In the genomic region with DNA sequence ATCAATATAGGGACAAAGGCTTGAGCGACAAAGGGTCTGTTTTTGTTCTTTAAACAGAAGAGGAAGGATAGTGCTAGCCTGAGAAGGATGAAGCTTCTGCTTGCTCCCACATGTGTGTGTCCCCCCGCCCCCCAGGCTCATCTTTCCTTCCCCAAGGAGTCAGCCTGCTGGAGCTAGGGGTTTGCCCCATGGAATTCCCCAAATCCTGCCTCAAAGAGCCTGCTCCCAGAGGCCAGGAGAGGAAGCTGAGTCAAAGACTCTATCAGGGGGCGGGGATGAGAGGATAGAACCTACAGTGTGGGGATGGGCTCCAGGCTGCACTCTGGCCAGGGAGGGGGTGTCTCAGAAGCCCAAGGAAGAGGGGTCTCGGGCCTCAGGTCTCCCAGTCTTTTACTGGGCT, we compare ENCODE assay signal across 22 mouse cellular contexts. TPM values are rescaled to one million over a fixed set of nuclear protein-coding genes. Genes with fewer than 3 reads are reported as not detected.
DNase-seq lines count a peak whose midpoint lies in the region; ATAC-seq lines count a peak whose summit lies in the region.
"Had no signal": no experiment of that assay in that cellular context is flagged by ENCODE, and none has a peak within 500 bp of the region (broad histone marks: within the 10 kb centered on the region; RNA-seq: fewer than 3 reads in every experiment).

No protein-coding gene starts in this region.

- peaks cover 3% of the 10 kb centered on the region; the same call in 1 of the 2 replicates for H3K9me3 ChIP-seq in limb, embryonic 13.5 days
- H3K9me3 ChIP-seq in limb, embryonic 10.5 days (replicated peaks), result no peaks in the 10 kb centered on the region
- no peaks in the 10 kb centered on the region for H3K9me3 ChIP-seq in midbrain, embryonic 16.5 days (replicated peaks; ENCODE audit: control insufficient read depth, low read length, poor library complexity, severe bottlenecking)
- H3K9me3 ChIP-seq in midbrain, embryonic 14.5 days (ENCODE audit: control insufficient read depth, low read length), result no peaks in the 10 kb centered on the region
- H3K9me3 ChIP-seq in embryonic facial prominence, embryonic 15.5 days (replicated peaks), result no peaks in the 10 kb centered on the region
- H3K9me3 ChIP-seq: embryonic facial prominence, embryonic 12.5 days; forebrain, embryonic 10.5 days; hindbrain, embryonic 15.5 days had no signal

- 43% methylated on average over 4 of the region's 4 CpGs for WGBS in limb, embryonic 13.5 days
- whole genome bisulfite sequencing in limb, embryonic 10.5 days, result 30% methylated on average over 4 of the region's 4 CpGs
- WGBS in midbrain, embryonic 16.5 days, result 19% methylated on average over 4 of the region's 4 CpGs
- 32% methylated on average over 4 of the region's 4 CpGs for WGBS in midbrain, embryonic 14.5 days
- WGBS in embryonic facial prominence, embryonic 15.5 days, result 22% methylated on average over 4 of the region's 4 CpGs

- DNase-seq in limb, embryonic 10.5 days (ENCODE audit: low spot score), result no peak
- DNase-seq in midbrain, embryonic 14.5 days, result no peak
- no peak for DNase-seq in left cerebral cortex, adult 18-20 months (ENCODE audit: low spot score in 2 of 2)
- no peak for DNase-seq in urinary bladder, postnatal 4 days (ENCODE audit: low spot score in 2 of 2)
- DNase-seq: adrenal gland, adult 8-10 months; adrenal gland, postnatal 36 days; cerebellum, adult 11 months; cerebellum, adult 8-10 months; embryo, embryonic 11 days; gastrocnemius, postnatal 36 days; heart, adult 11 months; heart, postnatal 36 days had no signal

- H3K9ac ChIP-seq in limb, embryonic 13.5 days, result peak overlapping the region; percentile 13; the same call in 1 of the 2 replicates
- H3K9ac ChIP-seq in midbrain, embryonic 16.5 days (ENCODE audit: low read depth, low read length), result 0 out of 2 replicates have a peak overlapping the region, but pooled peaks have one; percentile 13
- no peak overlapping the region for H3K9ac ChIP-seq in midbrain, embryonic 14.5 days (replicated peaks; ENCODE audit: low read length)
- H3K9ac ChIP-seq in embryonic facial prominence, embryonic 15.5 days, result no peak overlapping the region
- H3K9ac ChIP-seq: embryonic facial prominence, embryonic 12.5 days; hindbrain, embryonic 15.5 days had no signal

- peaks cover 66% of the 10 kb centered on the region for H3K27me3 ChIP-seq in limb, embryonic 13.5 days
- H3K27me3 ChIP-seq in limb, embryonic 10.5 days (ENCODE audit: low read depth, poor library complexity, severe bottlenecking), result peaks cover 66% of the 10 kb centered on the region
- peaks cover 37% of the 10 kb centered on the region for H3K27me3 ChIP-seq in midbrain, embryonic 16.5 days (ENCODE audit: control insufficient read depth, insufficient read depth, low read depth, low read length)
- H3K27me3 ChIP-seq in midbrain, embryonic 14.5 days (ENCODE audit: control insufficient read depth, insufficient read depth, low read length), result peaks cover 39% of the 10 kb centered on the region
- H3K27me3 ChIP-seq in embryonic facial prominence, embryonic 15.5 days, result peaks cover 56% of the 10 kb centered on the region

- peak overlapping the region; percentile 54; the same call in 1 of the 2 replicates for H3K4me2 ChIP-seq in limb, embryonic 13.5 days (replicated peaks)
- H3K4me2 ChIP-seq in midbrain, embryonic 16.5 days (ENCODE audit: low read length), result no peak overlapping the region
- H3K4me2 ChIP-seq in midbrain, embryonic 14.5 days (ENCODE audit: low read length), result no peak overlapping the region
- H3K4me2 ChIP-seq in embryonic facial prominence, embryonic 15.5 days (replicated peaks), result peak overlapping the region; percentile 17; the same call in 1 of the 2 replicates
- H3K4me2 ChIP-seq: heart, embryonic 13.5 days; hindbrain, embryonic 15.5 days had no signal

- no peaks in the 10 kb centered on the region for H3K36me3 ChIP-seq in limb, embryonic 13.5 days
- no peaks in the 10 kb centered on the region for H3K36me3 ChIP-seq in limb, embryonic 10.5 days
- H3K36me3 ChIP-seq in midbrain, embryonic 16.5 days (ENCODE audit: control insufficient read depth, insufficient read depth, low read length), result no peaks in the 10 kb centered on the region
- no peaks in the 10 kb centered on the region for H3K36me3 ChIP-seq in midbrain, embryonic 14.5 days (ENCODE audit: control insufficient read depth, insufficient read depth, low read length)
- no peaks in the 10 kb centered on the region for H3K36me3 ChIP-seq in embryonic facial prominence, embryonic 15.5 days
- H3K36me3 ChIP-seq: embryonic facial prominence, embryonic 12.5 days; forebrain, embryonic 10.5 days; heart, embryonic 13.5 days; hindbrain, embryonic 15.5 days had no signal

- 0 out of 2 replicates have a peak, but pooled peaks have one; percentile 8 for ATAC-seq in limb, embryonic 13.5 days (ENCODE audit: low FRiP score, low read depth)
- no peak for ATAC-seq in midbrain, embryonic 16.5 days
- ATAC-seq in midbrain, embryonic 14.5 days (ENCODE audit: low FRiP score, low TSS enrichment), result no peak
- no peak for ATAC-seq in embryonic facial prominence, embryonic 15.5 days (ENCODE audit: insufficient number of reproducible peaks, low FRiP score, low TSS enrichment, low read depth)
- ATAC-seq: forebrain, embryonic 14.5 days had no signal

- no peak overlapping the region for H3K27ac ChIP-seq in limb, embryonic 13.5 days
- no peak overlapping the region for H3K27ac ChIP-seq in limb, embryonic 10.5 days
- no peak overlapping the region for H3K27ac ChIP-seq in midbrain, embryonic 16.5 days (ENCODE audit: low read length)
- H3K27ac ChIP-seq in midbrain, embryonic 14.5 days (replicated peaks; ENCODE audit: low read depth, low read length), result no peak overlapping the region
- H3K27ac ChIP-seq in embryonic facial prominence, embryonic 15.5 days (replicated peaks), result no peak overlapping the region
- H3K27ac ChIP-seq: embryonic facial prominence, embryonic 12.5 days; forebrain, embryonic 10.5 days; heart, embryonic 13.5 days; hindbrain, embryonic 15.5 days had no signal

- peaks cover 34% of the 10 kb centered on the region for H3K4me1 ChIP-seq in limb, embryonic 13.5 days
- peaks cover 33% of the 10 kb centered on the region for H3K4me1 ChIP-seq in limb, embryonic 10.5 days
- H3K4me1 ChIP-seq in midbrain, embryonic 16.5 days (ENCODE audit: control insufficient read depth, insufficient read depth, low read length), result peaks cover 7% of the 10 kb centered on the region
- H3K4me1 ChIP-seq in midbrain, embryonic 14.5 days (ENCODE audit: control insufficient read depth, insufficient read depth, low read length), result 0 out of 2 replicates have a peak, but pooled peaks cover 4% of the 10 kb centered on the region
- H3K4me1 ChIP-seq in embryonic facial prominence, embryonic 15.5 days, result peaks cover 20% of the 10 kb centered on the region

- no peak overlapping the region for H3K4me3 ChIP-seq in limb, embryonic 13.5 days
- H3K4me3 ChIP-seq in limb, embryonic 10.5 days, result no peak overlapping the region
- no peak overlapping the region for H3K4me3 ChIP-seq in midbrain, embryonic 16.5 days (ENCODE audit: low read depth, low read length)
- no peak overlapping the region for H3K4me3 ChIP-seq in midbrain, embryonic 14.5 days (replicated peaks; ENCODE audit: low read depth, low read length)
- no peak overlapping the region for H3K4me3 ChIP-seq in embryonic facial prominence, embryonic 15.5 days (replicated peaks)
- H3K4me3 ChIP-seq: embryonic facial prominence, embryonic 12.5 days; erythroblast, embryonic 14.5 days; forebrain, embryonic 10.5 days; heart, embryonic 13.5 days; hindbrain, embryonic 15.5 days had no signal

RNA-seq across cellular contexts. Expression of gene Mmp9, which starts 6.9 kb away (rescaled TPM):
- 5.5 and 7.1 TPM in 2 replicates for polyA plus RNA-seq in limb, embryonic 13.5 days (2015; fragmentation: Nextera tagmentation; extraction: Ambion mirVana)
- 0.31 and 0.33 TPM in 2 replicates for polyA plus RNA-seq in limb, embryonic 10.5 days (2016; fragmentation: Nextera tagmentation; extraction: Ambion mirVana)
- polyA plus RNA-seq in midbrain, embryonic 16.5 days (2015; fragmentation: Nextera tagmentation; extraction: Ambion mirVana), result 26.7 and 28.0 TPM in 2 replicates
- 29.7 and 29.9 TPM in 2 replicates for polyA plus RNA-seq in midbrain, embryonic 14.5 days (2014; fragmentation: Nextera tagmentation; extraction: Ambion mirVana)
- 41.4 and 46.1 TPM in 2 replicates for polyA plus RNA-seq in embryonic facial prominence, embryonic 15.5 days (2015; fragmentation: Nextera tagmentation; extraction: Ambion mirVana)
- 1 to 10 TPM; 2.0 to 2.1 TPM for total RNA-seq in left cerebral cortex, adult 18-20 months (2021)
- total RNA-seq: CH12.LX had no signal
- polyA plus RNA-seq: erythroblast, embryonic 14.5 days had no signal

RNA-seq across cellular contexts. Expression of gene Slc12a5, which starts 13.1 kb away (rescaled TPM):
- polyA plus RNA-seq in limb, embryonic 13.5 days (2015; fragmentation: Nextera tagmentation; extraction: Ambion mirVana), result 1.00 and 1.2 TPM in 2 replicates
- 0.83 and 1.0 TPM in 2 replicates for polyA plus RNA-seq in limb, embryonic 10.5 days (2016; fragmentation: Nextera tagmentation; extraction: Ambion mirVana)
- polyA plus RNA-seq in midbrain, embryonic 16.5 days (2015; fragmentation: Nextera tagmentation; extraction: Ambion mirVana), result 52.8 and 57.7 TPM in 2 replicates
- 53.8 and 63.0 TPM in 2 replicates for polyA plus RNA-seq in midbrain, embryonic 14.5 days (2014; fragmentation: Nextera tagmentation; extraction: Ambion mirVana)
- polyA plus RNA-seq in embryonic facial prominence, embryonic 15.5 days (2015; fragmentation: Nextera tagmentation; extraction: Ambion mirVana), result 0.72 and 0.85 TPM in 2 replicates
- 100 to 1,000 TPM; 538 to 565 TPM for total RNA-seq in left cerebral cortex, adult 18-20 months (2021)
- polyA plus RNA-seq: erythroblast, embryonic 14.5 days had no signal

RNA-seq across cellular contexts. Expression of gene Zfp335, which starts 35.9 kb away (rescaled TPM):
- polyA plus RNA-seq in limb, embryonic 13.5 days (2015; fragmentation: Nextera tagmentation; extraction: Ambion mirVana), result 13.5 and 15.2 TPM in 2 replicates
- 18.0 and 21.3 TPM in 2 replicates for polyA plus RNA-seq in limb, embryonic 10.5 days (2016; fragmentation: Nextera tagmentation; extraction: Ambion mirVana)
- polyA plus RNA-seq in midbrain, embryonic 16.5 days (2015; fragmentation: Nextera tagmentation; extraction: Ambion mirVana), result 16.2 and 16.9 TPM in 2 replicates
- 13.9 and 15.5 TPM in 2 replicates for polyA plus RNA-seq in midbrain, embryonic 14.5 days (2014; fragmentation: Nextera tagmentation; extraction: Ambion mirVana)
- 13.4 and 16.0 TPM in 2 replicates for polyA plus RNA-seq in embryonic facial prominence, embryonic 15.5 days (2015; fragmentation: Nextera tagmentation; extraction: Ambion mirVana)
- total RNA-seq in left cerebral cortex, adult 18-20 months (2021), result 10 to 100 TPM; 25.0 to 25.1 TPM

Comparison
In these comparisons a context has a peak if more than half of its experiments do, and no peak if none do; other contexts are left out.
1. H3K9ac ChIP-seq: peak in limb, embryonic 13.5 days (single experiment) and midbrain, embryonic 16.5 days (single experiment); none in midbrain, embryonic 14.5 days (single experiment) and embryonic facial prominence, embryonic 15.5 days (single experiment).
2. H3K4me2 ChIP-seq: peak in limb, embryonic 13.5 days (single experiment) and embryonic facial prominence, embryonic 15.5 days (single experiment); none in midbrain, embryonic 16.5 days (single experiment) and midbrain, embryonic 14.5 days (single experiment).
3. RNA of gene Slc12a5, which starts 13.1 kb away (polyA plus RNA-seq): 52.8 to 57.7 TPM in midbrain, embryonic 16.5 days and 53.8 to 63.0 TPM in midbrain, embryonic 14.5 days; 1.00 to 1.2 TPM in limb, embryonic 13.5 days, 0.72 to 0.85 TPM in embryonic facial prominence, embryonic 15.5 days and 0.83 to 1.0 TPM in limb, embryonic 10.5 days; every median in the first group is over 10 times any median in the second.